Mouse (Mus musculus): Measurements from ENCODE around the gene Kcnk13. TPM values are rescaled to one million over a fixed set of nuclear protein-coding genes. Genes with fewer than 3 reads are reported as not detected.

Kcnk13 gene
- total RNA-seq (2021) (under 1 TPM; 0.69 to 0.93 TPM), polyA plus RNA-seq (2012; rRNA removed) (0.42 and 0.47 TPM in 2 replicates)
- long read RNA-seq, partial matches to known transcripts: 1 of 2 reads
- long read RNA-seq, other reads (novel, unspliced or antisense): 0 of 2 reads

GRCm38 (mm10) chr12:99964301-99965202 lies at the start of gene Kcnk13:
Gene Kcnk13 (plus strand): TSS chr12:99964499.
- peak; percentile 83 for DNase-seq

GRCm38 (mm10) chr12:99917800-99918427 lies 46.4 kb upstream of the Kcnk13 start:
- DNase-seq: peak; percentile 56

DNA sequence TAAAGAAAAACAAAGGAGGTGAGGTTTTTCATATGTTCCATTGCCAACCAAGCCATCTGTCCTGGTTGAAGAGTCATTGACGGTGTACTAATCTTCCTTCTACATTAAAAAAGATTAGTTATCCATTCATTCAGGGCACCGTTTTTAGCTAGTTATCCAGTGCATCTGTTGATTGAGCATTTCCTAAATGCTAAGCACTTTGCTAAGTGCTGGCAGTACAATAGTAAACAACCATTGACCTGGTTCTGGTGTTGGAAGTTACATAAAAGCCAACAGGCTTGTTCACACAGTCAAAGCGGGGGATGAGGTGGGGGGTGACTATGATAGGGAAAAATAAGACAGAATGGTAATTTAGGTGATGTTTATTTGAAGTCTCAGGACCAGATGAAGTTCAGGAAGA lies 44.7 kb upstream of the Kcnk13 start:
- no peak for DNase-seq

DNA sequence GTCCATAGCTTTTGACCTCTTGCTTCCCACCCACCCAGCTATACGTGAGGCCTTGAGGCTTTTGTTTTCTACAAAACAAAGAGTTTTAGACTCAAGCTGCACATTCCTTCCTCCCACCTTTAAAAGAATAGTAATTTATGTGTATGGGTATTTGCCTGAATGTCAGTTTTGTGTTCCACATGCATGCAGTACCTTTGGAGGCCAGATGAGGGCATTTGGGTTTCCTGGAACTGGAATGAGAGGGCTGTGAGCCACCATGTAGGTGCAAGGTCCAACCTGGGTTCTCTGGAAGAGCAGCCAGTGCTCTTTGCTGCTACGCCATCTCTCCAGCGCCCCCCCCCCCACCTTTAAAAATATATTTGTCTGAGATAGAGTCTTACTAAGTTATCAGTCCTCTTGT lies 43.3 kb upstream of the Kcnk13 start:
- DNase-seq: no peak

DNA sequence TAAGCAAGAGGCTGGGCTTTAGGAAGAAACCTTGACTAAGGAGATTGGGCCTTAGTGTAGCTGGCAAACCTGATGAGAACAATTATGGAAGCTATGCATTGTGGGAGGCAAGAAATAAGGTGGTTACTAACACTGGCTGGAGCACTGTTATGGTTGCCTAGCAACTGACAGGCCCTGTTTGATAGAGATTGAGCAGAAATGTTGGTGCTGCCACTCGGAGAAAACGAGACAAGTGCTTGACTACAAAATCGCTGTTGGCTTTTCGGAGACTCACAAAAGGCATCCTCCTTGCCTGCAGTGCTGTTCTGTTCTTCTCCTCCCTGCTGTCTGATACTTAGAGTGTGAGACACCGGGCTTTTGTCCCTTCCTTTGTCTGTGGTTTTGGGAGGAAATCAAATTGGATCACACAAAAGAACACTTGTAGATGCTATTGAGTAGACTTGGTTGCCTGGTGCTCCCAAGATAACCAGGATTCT lies 41.1 kb upstream of the Kcnk13 start:
- DNase-seq: no peak

GRCm38 (mm10) chr12:99923703-99924102 lies 40.6 kb upstream of the Kcnk13 start:
- DNase-seq: no peak

DNA sequence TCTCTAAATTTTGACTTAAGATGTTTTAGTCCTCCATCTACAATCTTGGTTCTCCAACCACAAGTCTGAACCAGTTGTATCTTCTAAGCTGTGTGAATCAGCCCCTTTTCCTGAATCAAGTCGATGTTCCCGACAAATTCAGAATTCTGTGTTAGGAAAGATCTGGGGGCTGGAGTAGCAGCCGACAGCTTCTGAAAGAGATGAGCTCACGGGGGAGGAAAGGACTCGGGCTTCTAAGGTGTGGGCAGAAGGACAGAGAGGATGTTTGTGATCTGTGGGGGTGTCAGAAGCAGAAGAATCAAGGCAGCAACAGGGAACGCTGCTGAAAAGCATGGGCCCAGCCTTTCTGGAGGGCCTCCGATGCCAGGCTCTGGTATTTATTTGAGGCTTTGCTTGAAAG lies 36.0 kb upstream of the Kcnk13 start:
- no peak for DNase-seq

- DNase-seq: no peak
These were observed 35.1 kb upstream of the Kcnk13 start for GRCm38 (mm10) chr12:99929160-99929559.

- DNase-seq: no peak
These were observed 32.1 kb upstream of the Kcnk13 start for GRCm38 (mm10) chr12:99932245-99932644.

DNA sequence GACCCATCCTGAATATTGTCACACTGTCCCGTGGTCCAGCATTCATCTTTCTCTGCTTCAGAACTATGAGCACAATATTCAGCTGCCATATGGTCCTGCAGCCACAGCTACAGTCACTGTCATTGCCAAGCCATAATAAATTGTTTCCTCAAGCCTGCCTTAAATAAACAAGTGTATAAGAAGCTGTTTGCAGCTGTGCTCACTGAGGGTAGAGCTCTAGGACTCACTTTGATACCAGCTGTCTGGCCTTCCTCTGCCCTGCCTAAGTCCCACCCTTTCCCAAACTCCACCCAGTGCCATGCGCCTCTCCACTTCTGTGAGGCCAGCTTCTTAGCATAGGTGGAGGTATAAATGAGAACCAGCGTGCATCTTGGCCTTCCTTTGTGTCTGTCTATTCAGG lies 30.7 kb upstream of the Kcnk13 start:
- no peak for DNase-seq

DNA sequence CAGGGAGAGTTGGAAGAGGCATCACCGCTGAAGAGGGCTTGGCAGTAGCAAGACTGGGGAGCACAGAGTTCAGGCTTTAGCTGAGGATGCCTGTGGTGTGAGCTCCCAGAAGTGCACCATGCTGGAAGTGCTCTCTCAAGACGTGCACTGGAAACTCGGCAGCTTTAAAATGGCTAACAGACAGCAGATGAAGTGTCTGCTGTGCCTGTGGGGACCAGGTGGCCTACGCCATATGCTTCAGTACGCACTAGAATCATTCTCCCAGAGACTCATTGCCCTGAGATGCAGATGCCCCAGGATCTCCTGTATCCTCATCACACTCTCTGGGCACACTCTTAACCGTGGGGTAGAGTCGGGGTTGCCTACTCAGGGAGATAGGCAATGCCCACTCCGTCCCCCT lies 28.9 kb upstream of the Kcnk13 start:
- DNase-seq: no peak

GRCm38 (mm10) chr12:99938476-99938875 lies 25.8 kb upstream of the Kcnk13 start:
- DNase-seq: no peak

- no peak for DNase-seq
These were observed 25.1 kb upstream of the Kcnk13 start for GRCm38 (mm10) chr12:99939179-99939578.

GRCm38 (mm10) chr12:99940704-99941103 lies 23.6 kb upstream of the Kcnk13 start:
- no peak for DNase-seq

DNA sequence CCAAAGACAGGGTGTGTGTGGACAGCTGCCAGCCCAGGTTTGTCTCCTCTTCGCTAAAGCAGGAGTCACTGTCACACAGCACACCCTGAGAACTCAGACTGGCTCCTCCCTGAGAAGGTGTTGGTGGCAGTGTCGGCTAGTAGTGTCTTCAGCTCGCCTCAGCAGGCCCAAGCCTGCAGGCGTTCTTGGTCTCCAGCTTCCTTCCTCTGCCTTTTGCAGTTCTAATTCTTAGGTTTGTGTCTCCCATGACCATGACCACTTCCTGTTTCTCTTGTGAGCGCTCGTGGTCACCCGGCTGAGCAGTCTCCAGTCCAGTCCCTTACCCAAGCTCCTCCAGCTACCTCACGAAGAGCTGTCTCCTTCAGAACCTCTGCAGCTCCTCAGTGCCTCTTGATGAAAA lies 21.9 kb upstream of the Kcnk13 start:
- DNase-seq: no peak

DNA sequence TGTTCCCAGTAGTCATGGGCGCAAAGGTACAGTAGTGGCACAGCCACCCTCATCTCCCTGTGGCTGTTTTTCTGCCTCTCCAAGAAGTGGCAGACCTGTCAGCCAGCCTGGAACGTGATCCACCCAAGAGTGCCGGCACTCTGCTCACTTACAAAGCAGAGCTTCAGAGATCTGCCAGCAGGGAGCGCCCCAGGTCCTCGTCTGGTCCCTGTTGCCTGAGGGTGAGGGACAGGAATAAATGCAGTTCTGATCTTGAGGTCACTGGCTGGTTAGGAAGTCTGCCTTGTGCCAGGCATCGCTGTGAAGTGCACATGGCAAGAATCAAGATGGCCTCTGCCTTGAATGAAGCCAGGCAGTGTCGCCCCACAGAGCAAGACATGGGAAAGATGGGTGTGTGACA lies 11.4 kb upstream of the Kcnk13 start:
- peak; percentile 64 for DNase-seq

GRCm38 (mm10) chr12:99956411-99956810 lies 7.9 kb upstream of the Kcnk13 start:
- DNase-seq: no peak

- peak; percentile 58 for DNase-seq
These were observed 5.9 kb upstream of the Kcnk13 start for GRCm38 (mm10) chr12:99958068-99959060.

DNA sequence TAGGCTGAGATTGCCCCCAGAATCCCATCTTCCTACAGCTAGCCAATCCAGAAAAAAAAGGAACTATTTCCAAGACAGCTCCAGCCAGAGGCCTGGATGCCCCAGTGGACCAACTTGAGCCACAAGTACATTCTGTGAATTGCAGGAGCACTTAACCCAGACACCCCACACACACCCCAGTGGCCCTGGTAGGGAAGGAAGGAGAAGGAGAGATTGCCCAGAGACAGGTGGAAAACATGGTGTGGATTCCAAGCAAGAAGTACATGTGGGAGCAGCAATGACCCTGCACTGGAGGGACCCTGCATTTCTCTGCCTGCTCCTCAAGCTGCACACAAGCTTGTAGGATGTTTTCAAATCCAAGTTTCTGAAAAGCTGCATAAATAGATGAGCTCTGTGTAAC lies 5.0 kb upstream of the Kcnk13 start:
- no peak for DNase-seq

GRCm38 (mm10) chr12:99959930-99960329 lies 4.4 kb upstream of the Kcnk13 start:
- DNase-seq: no peak

GRCm38 (mm10) chr12:99960675-99961074 lies 3.6 kb upstream of the Kcnk13 start:
- DNase-seq: no peak
